Mouse (Mus musculus) 416B (cell line): ENCODE results near the gene Os9.
"Not testable (repeated sequence)": the region's sequence is repeated elsewhere in the genome, so short reads cannot be mapped to it uniquely, and the experiment has no call there.

Experiments
- DNase-seq: peaks from one replicate; pipeline ENCODE4 v3.0.0; 2011; ENCODE audit warnings: low read depth

Gene Os9

DNA sequence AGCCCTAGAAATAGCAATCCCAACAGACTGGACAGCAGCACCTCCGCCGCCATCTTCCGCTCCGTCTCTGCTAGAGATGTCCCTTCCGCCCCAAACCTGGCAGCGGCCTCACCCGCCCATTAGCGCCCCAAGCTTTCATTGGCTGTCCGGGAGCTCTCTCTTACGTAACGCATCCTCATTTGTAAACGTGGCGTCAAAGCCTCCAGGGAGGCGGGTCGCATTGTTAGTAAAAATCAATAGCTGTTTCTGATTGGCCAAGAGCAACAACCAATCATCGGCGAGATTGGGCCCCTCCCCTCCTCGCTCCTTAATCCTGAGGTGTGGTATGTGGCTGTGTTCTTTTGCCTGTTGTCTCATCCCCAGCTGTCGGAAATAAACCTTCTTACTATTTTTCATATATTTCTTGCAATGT lies at the start of gene Os9:
Gene Os9, minus strand, starts transcription at position 66 of the 412 bp plus-strand sequence.
- DNase-seq, result peak; percentile 99

DNA sequence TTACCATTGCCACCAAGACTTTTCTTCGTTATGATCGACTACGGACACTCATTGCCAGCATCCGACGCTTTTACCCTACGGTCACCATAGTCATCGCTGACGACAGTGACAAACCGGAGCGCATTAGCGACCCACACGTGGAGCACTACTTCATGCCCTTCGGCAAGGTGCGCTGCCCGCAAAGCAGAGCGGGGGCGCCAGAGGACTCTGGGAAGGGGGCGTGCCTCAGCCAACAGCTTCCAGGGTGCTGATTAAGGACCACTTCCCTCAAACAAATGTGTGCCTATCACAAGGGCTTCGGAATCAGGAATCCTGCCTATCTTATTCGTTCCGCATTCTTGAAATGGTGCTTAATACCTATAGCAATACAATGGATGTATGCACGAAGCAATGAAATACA lies 49.1 kb upstream of the Os9 start:
- DNase-seq, result no peak

DNA sequence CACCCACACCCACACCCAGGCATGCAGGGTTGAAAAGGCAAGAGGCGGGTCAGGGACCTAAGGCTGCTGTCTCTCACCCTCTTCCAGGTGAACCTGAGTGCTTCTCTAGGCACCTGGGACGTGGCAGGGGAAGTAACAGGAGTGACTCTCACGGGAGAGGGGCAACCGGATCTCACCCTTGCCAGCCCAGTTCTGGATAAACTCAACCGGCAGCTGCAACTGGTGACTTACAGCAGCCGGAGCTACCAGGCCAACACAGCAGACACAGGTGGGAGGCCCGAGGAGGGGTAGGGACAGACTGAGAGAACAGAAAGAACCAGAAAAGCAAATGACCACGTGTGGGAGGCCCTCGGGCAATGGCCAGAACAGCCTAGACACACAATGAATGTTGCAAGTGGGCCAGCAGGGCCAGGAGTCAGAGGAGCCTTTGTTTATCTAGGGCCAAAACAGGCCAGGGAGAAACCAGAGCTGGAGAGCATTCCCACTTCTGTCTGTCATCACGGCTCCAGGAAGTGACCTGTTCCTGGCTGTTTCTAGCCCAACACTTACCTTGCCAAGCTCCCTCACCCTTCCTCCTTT lies 46.8 kb upstream of the Os9 start:
- no peak for DNase-seq

DNA sequence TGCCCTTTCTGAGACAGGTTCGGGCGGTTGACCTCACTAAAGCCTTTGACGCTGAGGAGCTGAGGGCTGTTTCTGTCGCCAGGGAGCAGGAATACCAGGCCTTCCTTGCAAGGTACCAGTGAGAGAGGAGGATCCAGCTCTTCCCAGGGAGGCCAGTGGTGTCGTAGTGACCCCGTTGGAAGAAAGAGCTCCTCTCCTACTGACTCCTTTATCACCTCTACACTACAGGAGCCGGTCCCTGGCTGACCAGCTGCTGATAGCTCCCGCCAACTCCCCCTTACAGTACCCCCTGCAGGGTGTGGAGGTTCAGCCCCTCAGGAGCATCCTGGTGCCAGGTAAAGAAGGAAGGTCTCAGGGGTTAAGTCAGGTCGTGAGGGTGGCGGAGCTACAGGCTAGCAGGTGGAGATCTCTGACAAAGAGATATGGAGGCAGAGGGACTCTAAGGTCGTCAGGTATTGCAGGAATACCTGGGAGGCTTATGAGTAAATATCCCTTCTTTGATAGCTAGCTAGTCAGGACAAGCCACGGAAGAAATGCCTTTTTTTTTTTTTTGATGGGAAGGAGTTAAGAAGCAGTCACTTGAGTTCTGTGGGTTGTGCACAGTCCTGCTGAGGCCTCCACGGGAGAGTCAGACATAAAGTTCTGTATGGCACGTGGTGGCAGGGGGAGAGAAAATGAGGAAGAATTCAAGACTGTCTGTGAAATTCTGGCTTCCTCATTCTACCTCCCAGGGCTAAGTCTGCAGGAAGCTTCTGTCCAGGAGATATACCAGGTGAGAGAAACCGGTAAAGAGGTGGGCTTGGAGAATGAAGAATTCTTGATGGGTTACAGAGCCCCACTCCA lies 46.1 kb upstream of the Os9 start:
- no peak for DNase-seq

DNA sequence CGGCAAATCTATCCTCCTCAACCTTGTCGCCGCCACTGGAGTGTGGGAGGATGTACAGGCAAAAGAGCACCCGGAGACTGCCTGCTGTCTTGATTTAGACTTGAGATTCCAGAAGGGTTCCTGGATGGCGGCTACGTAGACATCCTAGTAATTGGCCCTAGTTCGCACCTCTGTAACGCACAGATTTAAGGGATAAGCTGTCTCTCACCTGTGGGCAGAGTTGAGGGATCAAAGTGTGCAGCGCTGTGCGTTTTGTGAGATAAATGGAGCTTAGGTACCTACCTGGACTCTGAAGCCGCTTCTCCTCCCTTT lies 45.4 kb upstream of the Os9 start:
- DNase-seq, result no peak

GRCm38 (mm10) chr10:127165654-127166403 lies 44.9 kb upstream of the Os9 start:
- DNase-seq, result peak; percentile 83

- DNase-seq, result no peak
Measured at GRCm38 (mm10) chr10:127165354-127165653, 44.4 kb upstream of the Os9 start.

- DNase-seq, result peak; percentile 91
Measured at GRCm38 (mm10) chr10:127164631-127165353, 43.9 kb upstream of the Os9 start, which contains the start of gene B4galnt1. Gene B4galnt1, plus strand, starts transcription at chr10:127165225.

GRCm38 (mm10) chr10:127164190-127164589 lies 43.3 kb upstream of the Os9 start:
- DNase-seq, result no peak

DNA sequence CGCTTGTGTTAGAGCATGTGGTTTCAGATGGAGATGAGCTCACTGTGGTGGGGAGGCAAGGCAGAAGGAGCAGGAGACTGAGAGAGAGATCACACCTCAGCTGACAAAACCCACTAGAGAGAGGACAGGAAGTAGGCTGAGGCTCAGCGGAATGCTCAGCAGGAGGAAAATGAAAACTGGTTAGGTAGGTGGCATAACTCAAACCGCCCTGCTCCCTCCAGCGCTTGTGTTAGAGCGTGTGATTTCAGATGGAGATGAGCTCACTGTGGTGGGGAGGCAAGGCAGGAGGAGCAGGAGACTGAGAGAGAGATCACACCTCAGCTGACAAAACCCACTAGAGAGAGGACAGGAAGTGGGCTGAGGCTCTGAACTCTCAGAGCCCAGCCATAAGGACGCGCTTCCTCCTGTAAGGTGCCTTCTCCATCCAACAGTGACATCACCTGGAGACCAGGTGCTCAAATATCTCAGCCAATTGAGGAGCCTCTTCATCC lies 41.9 kb upstream of the Os9 start:
- DNase-seq, result peak; percentile 49

DNA sequence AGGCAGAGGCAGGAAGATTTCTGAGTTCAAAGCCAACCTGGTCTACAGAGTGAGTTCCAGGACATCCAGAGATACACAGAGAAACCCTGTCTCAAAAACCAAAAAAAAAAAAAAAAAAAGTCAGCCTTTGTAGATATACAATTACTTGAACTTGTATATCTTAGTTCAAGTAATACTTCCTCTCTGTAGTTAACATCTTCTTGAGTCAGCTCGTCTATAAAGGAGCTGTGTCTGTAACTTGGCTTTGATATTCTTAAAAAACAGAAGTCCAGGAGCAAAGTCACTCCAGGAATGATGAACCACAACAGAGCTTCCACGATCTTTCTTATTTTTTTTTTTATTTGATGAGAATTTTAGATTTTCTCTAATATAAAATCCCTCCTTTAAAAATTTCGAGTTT lies 39.8 kb upstream of the Os9 start:
- no peak for DNase-seq

DNA sequence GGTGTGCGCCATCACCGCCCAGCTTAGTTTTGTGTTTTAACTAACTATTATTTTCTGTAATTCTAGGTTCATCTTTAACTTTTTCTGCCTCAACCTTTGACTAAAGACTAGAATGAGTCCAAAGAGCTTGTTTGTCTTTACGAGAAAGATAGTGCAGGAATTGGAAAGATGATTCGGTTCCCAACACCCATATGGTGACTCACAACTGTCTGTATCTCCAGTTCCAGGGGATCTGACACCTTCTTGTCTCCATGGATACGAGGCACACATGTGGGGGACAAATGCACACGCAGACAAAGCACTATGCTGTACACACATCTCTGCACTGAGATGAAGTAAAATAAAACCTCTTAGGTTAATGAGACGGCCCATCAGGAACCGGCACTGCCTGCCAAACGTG lies 39.1 kb upstream of the Os9 start:
- no peak for DNase-seq

DNA sequence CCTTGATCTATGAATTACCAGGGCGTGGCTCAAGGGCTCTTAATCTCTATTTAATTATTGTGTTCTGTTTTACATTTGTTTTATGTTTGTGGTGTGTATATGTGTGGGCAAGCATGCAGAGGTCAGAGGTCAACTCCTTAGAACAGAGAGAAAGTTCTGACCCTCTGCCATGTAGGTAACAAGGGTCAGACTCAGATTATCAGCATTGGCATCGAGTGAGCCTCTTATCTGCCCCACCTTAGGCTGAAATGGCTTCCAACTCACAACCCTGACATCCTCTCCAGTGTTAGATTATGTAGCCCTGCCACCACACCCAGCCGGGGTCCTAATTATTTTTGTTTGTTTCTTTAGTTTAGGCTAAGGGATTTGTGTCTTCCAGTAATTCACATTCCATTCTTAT lies 37.5 kb upstream of the Os9 start:
- DNase-seq, result no peak

GRCm38 (mm10) chr10:127156511-127156910 lies 35.6 kb upstream of the Os9 start:
- DNase-seq, result no peak

DNA sequence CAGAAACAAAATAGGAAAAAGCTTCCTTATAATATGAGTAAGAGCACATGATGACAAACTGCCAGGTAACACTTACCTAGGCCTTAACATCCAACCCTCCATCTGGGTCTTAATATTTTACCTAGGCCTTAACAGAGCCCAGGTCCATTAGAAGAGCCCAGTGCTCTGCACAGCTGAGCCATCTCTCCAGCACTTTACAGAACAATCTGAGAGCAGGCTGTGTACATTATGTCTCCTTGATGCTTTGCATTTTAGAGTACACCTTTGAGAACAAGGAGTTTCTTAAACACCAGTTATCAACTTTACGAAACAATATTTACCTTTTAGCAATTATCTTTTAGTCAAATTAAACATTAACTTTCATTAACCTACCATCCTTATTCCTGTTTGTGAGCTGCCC lies 35.2 kb upstream of the Os9 start:
- DNase-seq, result no peak

DNA sequence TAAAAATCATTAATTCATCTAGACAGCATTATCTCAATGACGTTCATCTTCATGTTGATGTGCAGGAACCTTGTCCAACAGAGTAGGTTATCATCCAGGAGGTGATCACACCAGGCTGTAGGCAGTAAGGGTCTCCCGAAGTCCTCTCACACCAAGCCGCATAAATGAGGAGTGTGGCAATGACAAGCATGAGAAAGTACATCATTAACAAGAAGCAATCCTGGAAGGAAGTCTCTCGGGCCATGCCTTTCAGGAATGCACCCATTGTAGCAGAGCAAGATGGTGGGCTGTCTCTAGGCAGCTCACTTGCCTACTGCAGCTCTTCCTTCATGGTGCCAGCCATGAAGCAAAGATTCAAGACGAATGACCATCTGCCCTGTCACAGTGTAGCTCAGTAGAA lies 33.7 kb upstream of the Os9 start:
- no peak for DNase-seq

GRCm38 (mm10) chr10:127154241-127154640 lies 33.3 kb upstream of the Os9 start:
- DNase-seq, result no peak

DNA sequence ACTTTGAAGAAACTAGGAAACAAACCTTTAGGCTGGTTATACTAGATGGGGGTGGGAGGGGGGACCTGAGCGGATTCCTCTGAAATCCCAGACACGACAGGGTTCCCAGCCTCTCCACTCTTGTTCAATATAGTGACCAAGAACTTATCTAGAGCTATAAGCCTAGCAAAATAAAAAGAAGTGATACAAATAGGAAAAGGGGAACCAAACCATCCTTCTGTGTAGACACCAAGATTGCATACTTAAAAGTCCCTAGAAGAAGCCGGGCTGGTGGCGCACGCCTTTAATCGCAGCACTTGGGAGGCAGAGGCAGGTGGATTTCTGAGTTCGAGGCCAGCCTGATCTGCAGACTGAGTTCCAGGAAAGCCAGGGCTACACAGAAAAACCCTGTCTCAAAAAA lies 32.4 kb upstream of the Os9 start:
- no peak for DNase-seq

DNA sequence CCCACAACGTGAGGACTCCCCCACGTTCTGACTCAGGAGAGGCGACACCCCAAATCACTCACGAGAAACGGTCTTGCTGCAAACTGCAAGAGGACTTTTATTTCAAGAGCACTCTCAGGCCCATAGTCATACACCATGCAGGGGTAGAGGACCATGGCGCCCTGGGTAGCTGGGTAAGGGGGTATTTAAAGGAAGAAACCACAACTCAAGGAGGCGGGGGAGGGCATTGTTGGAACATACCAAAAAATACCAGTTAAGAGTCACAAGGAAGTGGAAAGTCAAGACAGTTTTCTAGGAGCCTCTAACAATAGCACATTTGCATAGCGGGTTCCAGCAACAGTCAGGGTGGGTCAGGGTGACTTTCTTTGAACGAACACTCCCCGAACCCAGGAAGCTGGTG lies 31.6 kb upstream of the Os9 start:
- DNase-seq, result not testable (repeated sequence)

DNA sequence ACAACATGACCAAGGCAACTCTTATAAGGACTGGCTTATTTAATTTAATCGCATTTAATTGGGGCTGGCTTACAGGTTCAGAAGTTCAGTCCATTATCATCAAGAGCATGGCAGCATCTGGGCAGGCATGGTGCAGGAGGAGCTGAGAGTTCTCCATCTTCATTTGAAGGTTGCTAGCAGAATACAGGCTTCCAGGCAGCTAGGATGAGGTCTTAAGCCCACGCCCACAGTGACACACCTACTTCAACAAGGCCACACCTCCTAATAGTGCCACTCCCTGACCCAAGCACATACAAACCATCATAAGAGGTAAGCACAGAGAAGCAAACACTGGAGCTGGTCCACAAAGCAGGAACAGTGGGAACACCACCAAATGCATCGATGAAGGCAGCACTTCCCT lies 30.3 kb upstream of the Os9 start:
- DNase-seq, result peak; percentile 64

DNA sequence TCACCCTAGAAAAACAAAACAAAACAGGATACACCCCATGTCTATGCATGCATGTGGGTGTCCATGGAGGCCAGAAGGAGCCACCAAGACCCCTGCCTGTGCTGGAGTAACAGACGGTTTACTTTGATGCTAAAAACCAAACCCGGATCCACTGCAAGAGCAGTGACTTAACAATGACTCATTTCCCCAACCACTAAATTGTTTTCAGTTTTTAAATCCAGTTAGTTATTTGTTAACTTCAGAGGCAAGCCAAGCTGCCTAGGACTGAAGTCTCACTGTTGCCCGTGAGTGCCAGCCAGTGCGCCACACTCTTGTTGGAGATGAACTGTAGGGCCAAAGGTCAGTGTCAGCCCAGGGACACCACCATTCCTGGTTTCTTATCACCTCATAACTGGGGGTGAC lies 29.5 kb upstream of the Os9 start:
- peak; percentile 93 for DNase-seq

DNA sequence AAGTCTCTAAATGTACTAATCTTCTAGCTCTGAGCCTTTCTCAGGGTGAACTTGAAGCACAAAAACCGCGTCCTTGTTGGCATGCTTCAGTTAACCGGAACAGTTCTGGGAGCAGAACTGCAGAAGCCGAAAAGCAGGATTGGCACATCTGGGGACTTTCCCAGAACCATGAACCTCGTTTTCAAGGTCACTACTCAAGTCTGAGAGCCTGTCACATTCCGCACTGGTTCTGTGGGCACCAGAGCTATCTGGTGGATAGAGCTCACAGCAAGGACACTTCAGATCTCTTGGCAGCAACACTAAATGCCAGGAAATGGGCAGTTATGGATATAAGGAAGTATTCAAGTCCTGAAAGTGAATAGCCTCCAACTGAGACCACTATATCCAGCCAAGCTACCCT lies 26.2 kb upstream of the Os9 start:
- DNase-seq, result no peak

DNA sequence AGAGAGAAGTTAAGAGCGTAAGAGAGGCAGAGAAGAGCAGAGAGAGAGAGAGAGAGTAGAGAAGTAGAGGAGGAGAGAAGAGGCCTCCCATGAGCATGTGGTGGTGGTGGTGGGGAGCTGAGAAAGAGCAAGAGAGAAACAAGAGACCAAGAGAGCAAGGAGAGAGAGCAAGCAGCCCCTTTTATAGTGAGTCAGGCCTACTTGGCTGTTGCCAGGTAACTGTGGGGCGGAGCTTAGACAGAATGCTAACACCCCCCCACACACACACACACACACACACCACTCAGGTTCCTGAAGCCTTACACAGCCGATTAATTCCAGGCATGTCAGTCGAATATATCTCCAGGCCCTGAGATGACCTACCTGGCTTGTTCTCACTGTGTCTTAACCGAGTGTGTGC lies 24.4 kb upstream of the Os9 start:
- DNase-seq, result no peak
